Mouse (Mus musculus) erythroblast, embryonic 14.5 days (primary cell): ENCODE measurements at regions not wholly inside any gene's neighbourhood (a gene's known extent, or its start where the extent isn't known, plus 50 kb on each side); places are given as distances from the start of the nearest gene placed in this dataset.

Experiments used
- GATA1 ChIP-seq: IDR thresholded peaks from 2 replicates; pipeline ENCODE4 v1.6.1; 2012; ENCODE audit warnings: low read length, inconsistent platforms, mixed read lengths
- TAL1 ChIP-seq: IDR thresholded peaks from 3 replicates; pipeline ENCODE4 v1.6.1; 2012; ENCODE audit warnings: low read length, inconsistent platforms, mixed read lengths

DNA sequence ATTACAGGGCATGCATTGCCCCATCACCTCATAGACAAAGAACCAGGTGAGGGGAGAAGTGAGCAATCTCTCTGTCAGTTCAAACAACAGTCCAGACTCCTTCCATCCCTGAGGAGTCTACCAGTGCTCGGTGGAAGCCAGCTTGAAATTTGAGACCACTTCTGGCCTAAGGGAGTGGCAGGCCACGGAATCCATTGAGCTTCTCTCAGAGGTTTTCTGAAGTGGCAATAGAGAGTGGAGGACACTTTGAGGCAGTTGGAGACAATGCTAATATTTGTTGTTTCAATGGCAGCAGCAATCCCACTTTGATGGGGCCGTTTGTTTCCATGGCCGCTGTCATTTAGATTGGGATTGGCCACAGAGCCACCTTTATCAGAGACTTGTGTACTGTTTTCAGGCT lies 352.5 kb downstream of the Cbln4 start:
- TF ChIP-seq GATA1, result no peak
- TF ChIP-seq TAL1, result no peak
